Mouse (Mus musculus) erythroblast, adult 5-6 weeks (primary cell): ENCODE measurements around the gene Gm21988. TPM values are rescaled to one million over a fixed set of nuclear protein-coding genes. Genes with fewer than 3 reads are reported as not detected.

ENCODE experiments used
- ATAC-seq: replicated peaks from 2 replicates; pipeline ENCODE4 v1.8.0; 2016; ENCODE audit warnings: moderate number of reproducible peaks, mild to moderate bottlenecking, moderate TSS enrichment, inconsistent platforms; ENCODE audit not compliant: poor library complexity, low FRiP score, severe bottlenecking
- total RNA-seq, 2 experiments: library from RNA; stranded (forward) in 1 of 2; stranded (reverse) in 1 of 2; fragments of 150-400 nt in 1 of 2; fragments of 200-764, 138-1000 nt in 1 of 2; gene quantifications; 2 replicates each; pipeline versions ENCODE4 v1.2.3 to v1.2.4; 2015 to 2017; ENCODE audit warnings: low replicate concordance in 2 of 2

Gene Gm21988
- total RNA-seq, 2 experiments from 2014 or later: not detected

DNA sequence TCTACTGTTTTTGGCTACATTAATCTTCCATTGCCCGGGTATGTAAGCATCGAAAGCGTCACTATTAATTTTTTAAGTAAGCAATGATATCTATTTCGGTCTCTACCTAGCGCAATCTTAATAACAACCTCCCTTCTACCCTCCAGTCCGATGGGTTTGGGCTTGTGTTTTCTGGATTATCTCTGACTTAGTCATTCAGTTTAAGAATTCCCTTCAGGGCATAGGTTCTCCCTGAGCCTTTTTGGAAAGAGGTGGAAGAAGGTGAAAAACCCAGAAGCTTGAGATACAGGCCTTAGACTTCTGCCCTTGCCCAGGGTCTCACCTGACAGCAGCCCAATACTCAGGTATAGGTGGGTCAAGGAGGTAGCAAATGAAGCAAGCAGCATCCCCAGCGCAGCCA, 19.8 kb downstream of the Gm21988 start:
- no peak for ATAC-seq

DNA sequence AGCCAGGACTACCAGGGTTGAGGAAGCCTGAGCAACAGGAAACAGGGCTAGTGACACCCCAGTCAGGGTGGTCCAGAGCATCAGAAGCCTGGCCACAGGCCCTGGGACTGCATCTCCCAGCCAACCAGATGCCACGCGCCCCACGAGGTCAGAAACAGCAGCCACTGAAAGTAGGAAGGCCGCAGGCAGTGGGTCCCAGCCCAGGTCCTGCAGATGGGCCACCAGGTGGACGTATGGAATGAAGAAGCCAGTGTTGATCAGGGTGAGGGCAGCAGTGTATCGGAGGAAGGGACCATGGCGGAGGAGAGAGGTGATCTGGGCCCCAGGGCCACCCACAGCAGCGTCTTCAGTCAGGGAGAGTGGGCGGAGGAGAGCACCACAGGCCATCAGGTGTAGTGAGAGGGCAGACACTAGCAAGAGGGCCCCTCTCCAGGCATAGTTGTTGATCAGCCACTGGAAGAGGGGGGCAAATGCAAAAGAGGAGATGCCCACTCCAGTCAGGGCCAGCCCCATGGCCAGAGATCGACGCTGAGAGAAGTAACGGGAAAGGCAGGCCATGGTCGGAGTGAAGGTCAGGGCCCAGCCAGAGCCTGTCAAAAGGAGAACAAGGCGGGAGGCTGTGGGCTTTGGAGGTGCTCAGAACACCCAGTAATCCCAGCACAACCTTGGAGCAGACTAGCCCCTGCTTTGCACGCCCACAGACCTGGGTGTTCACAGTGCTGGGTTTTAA, 20.7 kb downstream of the Gm21988 start:
- no peak for ATAC-seq

DNA sequence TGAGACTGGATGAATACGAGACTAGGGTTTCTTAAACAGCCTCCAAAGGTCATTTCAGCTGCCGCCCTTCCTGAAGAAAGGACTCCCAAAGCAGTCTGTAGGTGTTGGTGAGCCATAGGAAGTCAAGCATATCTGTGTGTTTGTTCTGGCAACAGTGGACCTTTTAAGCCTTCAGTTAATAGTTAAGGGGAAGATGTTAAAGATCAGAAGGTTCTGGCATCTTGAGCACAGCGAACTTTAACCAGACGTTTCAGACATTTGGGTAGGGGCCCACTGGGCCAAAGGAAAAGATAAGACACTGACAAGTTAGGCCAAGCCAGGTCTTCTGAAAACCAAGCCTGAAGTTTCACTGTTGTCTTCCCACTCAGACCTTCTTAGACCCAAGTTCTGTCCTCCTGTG, 21.6 kb downstream of the Gm21988 start:
- no peak for ATAC-seq

DNA sequence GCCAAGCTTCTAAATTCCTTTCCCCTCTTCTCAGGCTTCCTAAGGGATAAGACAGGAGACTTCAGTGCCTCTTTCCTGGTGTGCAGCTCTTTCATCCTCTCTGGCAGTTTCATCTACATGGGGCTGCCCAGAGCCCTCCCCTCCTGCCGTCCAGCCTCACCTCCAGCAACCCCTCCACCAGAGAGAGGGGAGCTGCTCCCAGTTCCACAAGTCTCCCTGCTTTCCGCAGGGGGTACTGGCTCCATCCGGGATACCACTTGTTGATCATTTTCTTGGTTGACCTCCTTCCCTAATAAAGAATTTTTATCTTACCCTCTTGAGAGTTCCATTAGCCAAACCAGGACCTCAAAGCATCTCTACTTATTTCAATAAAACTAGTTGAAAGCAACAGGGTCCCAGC, 23.5 kb downstream of the Gm21988 start:
- no peak for ATAC-seq

DNA sequence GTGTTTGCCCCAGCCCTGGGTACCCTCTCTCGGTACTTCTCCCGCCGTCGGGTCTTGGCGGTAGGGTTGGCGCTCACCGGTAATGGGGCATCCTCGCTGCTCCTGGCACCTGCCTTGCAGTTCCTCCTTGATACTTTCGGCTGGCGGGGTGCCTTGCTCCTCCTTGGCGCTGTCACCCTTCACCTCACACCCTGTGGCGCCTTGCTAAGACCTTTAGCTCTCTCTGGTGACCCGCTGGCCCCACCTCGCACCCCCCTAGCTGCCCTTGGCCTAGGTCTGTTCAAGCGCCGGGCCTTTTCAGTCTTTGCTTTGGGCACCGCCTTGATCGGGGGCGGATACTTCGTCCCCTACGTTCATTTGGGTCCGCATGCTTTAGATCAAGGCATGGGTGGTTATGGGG, 24.3 kb downstream of the Gm21988 start:
- no peak for ATAC-seq

DNA sequence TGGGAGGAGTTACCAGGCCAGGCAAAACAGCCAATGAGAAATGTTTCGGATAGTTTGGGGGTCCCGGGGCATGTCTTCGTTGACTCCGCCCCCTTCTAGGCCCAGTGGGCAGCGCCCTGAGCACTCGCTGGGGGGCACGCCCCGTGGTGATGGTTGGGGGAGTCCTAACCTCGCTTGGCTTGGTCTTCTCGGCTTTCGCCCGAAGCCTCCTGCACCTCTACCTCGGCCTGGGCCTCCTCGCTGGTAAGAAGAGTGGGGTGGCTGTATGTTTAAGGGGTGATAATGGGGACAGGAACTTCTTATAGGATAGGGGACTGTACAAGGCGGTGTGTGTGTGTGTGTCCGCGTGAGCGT, 24.8 kb downstream of the Gm21988 start:
- no peak for ATAC-seq

DNA sequence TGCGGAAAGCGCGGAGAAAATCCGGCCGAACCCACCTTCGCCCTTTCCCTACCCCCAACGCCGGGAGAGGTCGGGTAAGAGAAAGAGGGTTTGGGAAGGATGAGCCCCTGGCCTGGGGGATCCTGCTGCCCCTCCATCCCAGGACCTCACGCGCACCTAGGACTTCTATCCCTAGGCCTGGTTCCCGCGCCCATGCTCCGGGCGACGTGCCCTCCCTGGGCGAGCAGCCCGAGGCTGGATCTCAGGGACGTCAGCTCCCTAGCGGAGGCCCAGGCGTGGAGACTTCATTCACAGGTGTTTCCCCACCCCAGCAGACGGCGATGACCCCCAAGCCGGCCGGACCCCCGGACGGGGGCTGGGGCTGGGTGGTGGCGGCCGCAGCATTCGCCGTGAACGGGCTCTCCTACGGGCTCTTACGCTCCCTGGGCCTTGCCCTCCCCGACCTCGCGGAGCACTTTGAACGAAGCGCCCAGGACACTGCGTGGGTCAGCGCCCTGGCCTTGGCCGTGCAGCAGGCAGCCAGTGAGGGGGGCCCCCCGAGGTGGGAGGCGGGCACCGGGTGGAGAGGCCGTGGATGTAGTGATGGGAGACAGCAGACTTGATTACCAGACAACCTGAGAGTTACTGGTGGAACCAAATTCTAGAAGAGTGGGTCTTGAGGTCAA, 25.3 kb downstream of the Gm21988 start:
- ATAC-seq: no peak

DNA sequence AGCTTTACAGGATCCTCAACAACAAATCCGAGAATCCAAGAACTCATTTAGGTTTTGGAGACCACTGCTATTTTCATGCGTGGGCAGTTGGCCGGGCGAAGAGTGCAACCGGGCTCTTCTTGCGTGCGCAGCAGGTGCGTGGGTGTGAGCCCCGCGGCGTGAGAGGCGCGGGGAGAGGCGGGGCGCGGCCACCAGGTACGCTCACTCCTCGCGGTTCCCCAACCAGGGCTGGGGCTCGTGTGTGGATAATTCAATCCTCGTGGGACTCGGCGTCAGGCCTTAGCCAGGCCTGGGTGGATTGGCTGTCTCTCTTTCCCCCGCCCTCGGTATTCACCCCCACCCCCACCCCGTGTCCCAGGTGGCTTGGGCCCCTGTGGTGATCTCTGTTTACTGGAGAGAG, 25.9 kb downstream of the Gm21988 start:
- no peak for ATAC-seq

DNA sequence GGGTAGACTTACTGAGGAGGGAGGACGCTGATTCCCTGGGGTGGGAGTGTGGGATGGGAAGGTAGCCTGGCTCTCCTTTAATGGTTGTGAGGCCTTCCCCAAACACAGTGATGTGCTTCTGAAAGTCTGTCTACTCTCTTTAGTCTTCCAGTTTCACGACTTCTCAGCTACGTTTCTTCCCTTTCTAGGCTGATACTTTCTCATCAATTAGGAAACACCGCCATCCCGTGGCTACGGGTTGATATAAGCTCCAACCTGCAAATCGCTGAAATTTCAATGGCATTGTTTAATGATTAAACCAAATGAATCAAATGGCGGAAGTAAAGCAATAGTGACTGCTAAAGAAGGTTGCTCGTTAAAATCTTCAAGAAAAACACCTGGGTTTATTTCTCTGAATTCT, 26.7 kb downstream of the Gm21988 start:
- no peak for ATAC-seq

DNA sequence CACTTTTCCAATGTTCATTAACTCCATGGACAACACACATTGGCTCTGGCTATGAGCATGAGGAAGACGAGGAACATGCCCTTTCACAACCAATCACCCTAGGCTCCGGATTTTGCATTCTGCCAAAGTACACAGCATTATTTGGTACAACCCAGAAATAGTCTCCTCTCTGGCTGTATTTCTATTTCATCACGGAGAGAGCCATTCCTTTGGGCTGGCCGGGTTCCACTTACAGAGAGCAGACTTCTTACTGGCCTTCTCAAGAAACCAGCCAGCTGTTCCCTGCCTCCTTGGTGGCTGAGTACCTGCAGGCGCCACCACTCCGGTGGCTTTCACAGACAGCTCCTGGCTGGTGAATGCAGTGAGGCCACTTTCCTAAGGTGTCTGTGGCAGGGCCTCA, 27.2 kb downstream of the Gm21988 start, which contains the start of gene Slc16a11:
TSS of gene Slc16a11 (plus strand) at position 330 of the 400 bp plus-strand sequence.
- ATAC-seq: no peak

DNA sequence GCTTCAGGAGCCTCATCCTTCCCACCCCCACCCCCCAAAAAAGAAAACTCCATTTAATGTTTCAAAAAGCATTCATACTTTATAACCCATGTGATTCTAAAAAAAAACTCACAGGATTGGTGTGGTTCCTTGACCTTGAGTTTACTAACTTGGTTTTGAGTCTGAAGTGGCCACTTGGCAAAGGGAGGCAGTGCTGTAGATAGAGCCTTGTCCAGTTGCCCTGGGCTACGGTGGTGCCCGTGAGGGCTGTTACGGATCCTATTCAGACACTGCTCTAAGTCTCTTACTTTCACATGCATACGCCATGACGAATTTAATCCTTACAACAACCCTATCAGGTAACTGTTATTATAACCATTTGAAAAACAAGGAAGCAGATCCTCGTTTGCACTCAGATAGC, 27.7 kb downstream of the Gm21988 start:
- ATAC-seq: no peak

DNA sequence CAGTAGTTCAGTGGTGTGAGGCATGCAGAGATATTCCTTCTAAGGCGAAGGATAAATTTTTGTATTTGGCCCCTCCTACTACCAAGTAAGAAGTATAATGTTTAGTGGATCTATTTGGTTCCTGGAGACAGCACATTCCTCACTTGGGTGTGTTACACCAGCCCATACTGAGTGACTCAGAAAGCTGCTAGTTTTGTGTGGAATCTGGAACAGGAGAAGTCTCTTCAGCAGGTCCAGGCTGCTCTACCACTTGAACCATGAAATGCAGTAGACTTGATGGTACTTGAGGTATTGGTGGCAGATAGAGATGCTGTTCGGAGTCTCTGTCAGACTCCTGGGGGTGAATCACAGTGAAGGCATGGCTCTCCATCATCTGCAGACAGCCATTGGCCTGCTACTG, 28.9 kb downstream of the Gm21988 start:
- ATAC-seq: no peak

DNA sequence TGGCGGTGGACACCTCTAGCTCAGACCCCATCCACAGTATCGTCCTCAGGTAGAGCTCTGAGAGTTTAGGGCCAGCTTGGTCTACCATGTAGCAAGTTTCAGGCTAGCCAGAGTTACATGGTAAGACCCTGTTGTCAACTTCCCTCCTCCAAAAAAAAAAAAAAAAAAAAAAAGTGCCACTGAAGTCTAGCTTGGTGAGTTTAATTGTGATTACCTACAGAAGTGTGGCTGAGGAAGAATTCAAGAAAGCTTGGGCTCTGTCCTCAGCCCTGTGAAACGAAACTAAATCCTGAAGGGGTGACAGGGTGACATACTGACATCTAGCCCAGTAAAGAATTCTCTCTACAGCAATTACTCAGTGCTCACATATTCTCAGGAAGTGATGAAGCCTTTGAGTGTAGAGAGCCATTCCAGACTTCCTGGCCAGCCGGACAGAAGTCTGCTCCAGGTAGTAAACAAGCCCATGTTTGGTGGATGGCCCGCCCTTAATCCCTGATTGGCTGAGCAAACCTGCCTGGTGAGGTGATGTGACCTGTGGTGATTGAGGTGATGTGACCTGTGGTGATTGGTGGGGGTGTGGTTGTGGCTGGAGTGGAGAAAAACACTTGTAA, 30.7 kb downstream of the Gm21988 start:
- no peak for ATAC-seq

DNA sequence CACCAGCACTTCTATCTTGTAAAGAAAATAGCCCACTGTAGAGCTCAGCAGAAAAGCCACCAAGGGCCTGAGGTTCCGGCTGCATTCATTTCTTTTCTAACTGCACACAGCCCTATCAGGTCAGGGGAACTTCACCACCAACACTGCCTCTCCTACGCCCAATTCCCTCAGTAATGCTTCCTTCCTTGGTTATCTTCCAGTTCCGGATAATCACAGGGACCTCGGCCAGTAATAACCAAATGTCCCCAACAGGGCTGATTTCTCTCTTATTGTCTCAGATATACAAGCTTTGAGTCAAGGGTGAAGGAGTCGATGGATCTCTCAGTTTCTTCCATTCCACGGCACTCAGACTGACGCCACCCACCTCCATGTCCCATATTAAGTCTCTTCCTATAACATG, 32.3 kb downstream of the Gm21988 start:
- no peak for ATAC-seq

DNA sequence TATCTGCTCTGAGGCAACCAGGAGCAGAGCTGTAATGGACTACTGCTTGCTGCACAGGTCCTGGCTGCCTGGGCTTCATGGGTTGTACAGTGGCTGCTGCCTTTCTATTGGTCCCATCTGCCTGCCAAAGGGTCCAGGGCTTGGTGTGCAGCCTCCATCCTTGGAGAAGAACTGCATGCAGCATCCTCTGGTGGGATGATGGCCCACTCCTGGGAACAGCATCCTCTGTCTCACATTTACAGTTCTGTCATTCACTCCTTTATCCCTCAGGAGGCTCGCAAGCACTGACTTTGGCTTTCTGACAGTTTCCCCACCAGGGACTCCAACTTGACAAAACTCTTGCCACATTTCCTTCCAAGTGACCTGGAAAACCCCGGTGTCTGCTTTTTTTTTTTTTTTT, 32.8 kb downstream of the Gm21988 start:
- ATAC-seq: no peak

DNA sequence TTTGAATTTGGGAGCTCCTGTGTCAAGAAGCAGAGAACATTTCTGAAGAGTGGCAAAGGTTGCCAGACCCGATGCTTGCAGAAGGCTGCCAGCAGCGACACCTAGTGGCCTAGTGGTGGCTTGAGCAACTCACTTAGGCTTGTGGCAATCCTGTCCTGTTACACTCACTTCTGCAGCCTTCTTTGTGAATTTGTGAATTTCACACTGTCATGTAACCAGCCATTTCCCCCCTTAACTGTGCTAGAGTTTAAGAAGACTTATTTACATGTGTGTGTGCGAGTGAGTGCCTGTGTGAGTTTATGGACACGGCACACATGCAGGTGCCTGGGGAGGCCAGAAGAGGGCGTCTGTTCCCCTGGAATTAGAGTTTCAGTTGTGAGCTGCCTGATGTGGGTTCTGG, 37.9 kb downstream of the Gm21988 start:
- peak; percentile 82 for ATAC-seq

DNA sequence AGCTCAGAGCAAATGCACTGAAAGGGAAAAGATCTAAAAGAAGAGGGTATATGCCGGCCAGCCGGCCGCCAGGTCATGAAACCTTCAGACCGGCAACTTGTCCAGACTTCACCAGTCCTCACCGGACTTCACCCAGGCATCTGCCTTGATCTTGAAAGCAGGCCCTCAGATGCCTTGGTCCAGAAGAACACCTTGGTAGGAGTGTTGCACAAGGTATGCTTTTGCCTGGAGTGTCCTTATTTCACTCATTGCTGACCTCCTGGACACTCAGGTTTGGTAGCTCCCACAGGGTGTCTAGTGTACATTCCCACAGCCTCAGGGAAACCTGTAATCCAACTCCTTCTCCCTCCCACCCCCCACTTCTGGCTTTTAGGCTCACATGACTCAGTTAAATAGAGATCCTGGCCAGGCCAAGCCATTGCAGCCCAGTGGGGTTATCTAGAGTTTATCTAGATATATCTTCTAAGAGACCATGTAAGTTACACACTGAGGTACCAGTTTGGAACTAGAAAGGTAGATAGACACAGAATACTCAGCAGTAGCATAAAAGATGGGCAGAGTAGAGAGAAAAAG, 39.5 kb downstream of the Gm21988 start:
- ATAC-seq: no peak

DNA sequence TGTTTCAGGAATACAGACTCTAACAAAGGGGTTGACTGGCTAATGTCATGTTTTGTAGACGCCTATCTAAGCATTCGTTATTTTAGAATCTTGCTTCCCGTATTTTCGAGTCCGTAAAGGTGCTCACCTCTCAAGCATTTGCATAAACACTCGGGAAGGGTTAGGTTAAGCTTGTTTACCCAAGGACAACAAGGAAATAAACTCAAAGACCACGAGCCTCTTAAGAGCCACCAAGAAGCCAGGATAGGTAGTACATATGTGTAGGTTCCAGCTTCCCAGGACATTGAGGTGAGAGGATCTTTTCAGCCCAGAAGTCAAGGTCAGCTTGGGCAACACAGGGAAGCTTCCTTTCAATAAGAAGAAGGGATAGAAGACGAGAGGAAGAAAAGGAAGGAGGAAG, 40.5 kb downstream of the Gm21988 start:
- no peak for ATAC-seq

DNA sequence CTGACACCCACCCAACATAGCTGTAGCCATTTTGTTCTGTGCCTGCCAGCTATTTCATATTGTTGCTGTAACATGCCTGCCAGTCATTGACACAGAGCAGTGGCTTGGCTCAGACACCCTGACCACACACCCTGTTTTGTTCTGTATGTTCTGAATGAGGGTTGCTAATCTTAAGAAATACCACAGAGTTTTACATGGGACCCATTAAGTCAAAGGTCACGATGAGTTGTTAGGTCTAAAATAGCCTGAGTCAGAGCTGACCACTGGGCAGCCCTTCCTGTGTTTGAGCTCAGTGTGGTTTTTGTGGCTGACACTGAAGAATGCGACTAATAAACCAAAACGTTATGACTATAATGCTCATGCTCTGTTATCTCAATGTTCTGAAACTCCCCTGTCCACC, 41.3 kb downstream of the Gm21988 start:
- ATAC-seq: no peak

DNA sequence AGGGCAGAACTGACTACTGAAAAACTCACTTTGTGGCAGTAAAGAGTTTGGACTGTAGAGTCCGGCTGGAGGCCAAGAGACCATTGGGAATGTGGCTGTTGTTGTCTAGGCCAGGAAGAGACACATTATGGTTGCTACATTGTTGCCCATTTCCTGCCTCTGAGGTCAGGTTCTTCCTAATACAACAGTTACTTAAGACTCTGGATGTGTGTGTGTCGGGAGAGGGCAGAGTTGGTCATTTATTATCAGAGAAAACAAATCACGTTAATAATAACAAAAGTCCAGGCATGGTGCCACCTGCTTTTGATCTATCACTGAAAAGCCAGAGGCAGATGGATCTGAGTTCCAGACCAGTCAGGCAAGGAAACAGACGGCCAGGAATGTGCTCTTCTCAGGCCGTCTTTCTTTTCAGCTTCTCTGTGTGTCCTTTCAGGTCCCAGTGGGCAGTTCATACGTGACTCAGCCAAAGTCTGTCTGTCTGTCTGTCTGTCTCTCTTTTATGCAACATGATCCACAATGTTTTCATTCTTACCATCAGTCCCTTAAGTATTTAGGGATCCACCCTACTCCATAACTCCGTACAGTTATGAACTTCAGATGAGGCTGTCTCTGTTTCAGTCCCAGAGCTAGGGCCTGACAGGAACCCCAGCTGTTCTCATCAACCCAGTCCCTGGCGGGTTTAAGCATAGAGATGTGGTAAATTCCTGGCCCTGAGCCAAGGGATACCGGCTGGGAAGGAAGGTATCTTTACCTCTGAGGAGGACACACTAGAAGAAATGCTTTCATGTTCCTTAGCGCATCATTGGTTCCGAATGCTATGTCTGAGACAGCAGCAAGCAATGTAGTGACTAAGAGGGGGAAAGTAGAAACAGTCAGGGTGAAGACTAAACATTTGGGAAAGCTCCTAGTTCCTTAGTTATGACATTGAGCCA, 46.0 kb downstream of the Gm21988 start:
- ATAC-seq: no peak
